Mouse (Mus musculus): ENCODE results near the gene Wdr74.

- TF ChIP-seq CTCF (IDR thresholded peaks at IDR 0.05; ENCODE audit: low read depth, low read length) (no peak), POLR2A (IDR thresholded peaks at IDR 0.05; ENCODE audit: borderline replicate concordance, low read depth, low read length) (no peak)
Measured at GRCm38 (mm10) chr19:8740603-8741002, 5.0 kb downstream of the Wdr74 start, which contains the start of gene 1700092M07Rik.

Data from bone marrow macrophage, adult 2 months (primary cell).